Mouse (Mus musculus) C2C12 (cell line): ENCODE results near the gene Nav1. TPM values are rescaled to one million over a fixed set of nuclear protein-coding genes. Genes with fewer than 3 reads are reported as not detected.

Experiments used
- H3K27me3 ChIP-seq: one replicate; pipeline ENCODE4 v1.6.1; 2011; ENCODE audit not compliant: control insufficient read depth, insufficient read depth, insufficient read length
- H3K36me3 ChIP-seq: one replicate; pipeline ENCODE4 v1.6.1; 2011; ENCODE audit not compliant: control insufficient read depth, insufficient read depth
- H3K4me3 ChIP-seq: one replicate; pipeline ENCODE4 v1.5.1; 2011; ENCODE audit warnings: mild to moderate bottlenecking, control low read depth; ENCODE audit not compliant: poor library complexity, insufficient read depth, severe bottlenecking
- H3K79me2 ChIP-seq: one replicate; pipeline ENCODE4 v1.6.1; 2011; ENCODE audit not compliant: control insufficient read depth, insufficient read depth
- H3K79me3 ChIP-seq: one replicate; pipeline ENCODE4 v1.6.1; 2011; ENCODE audit warnings: low read depth, control low read depth
- H3ac ChIP-seq: one replicate; pipeline ENCODE3; 2011; ENCODE audit warnings: low read depth; ENCODE audit not compliant: control insufficient read depth, insufficient read length
- CEBPB ChIP-seq: IDR thresholded peaks from one replicate; pipeline ENCODE4 v1.6.1; 2011; ENCODE audit warnings: low read depth, mild to moderate bottlenecking, control low read depth, moderate library complexity
- CTCF ChIP-seq: IDR thresholded peaks from one replicate; pipeline ENCODE4 v1.5.1; 2011; ENCODE audit not compliant: control insufficient read depth, insufficient read depth, insufficient read length
- FOSL1 ChIP-seq: IDR thresholded peaks from one replicate; pipeline ENCODE4 v1.8.0; 2011; ENCODE audit warnings: mild to moderate bottlenecking, low read length; ENCODE audit not compliant: poor library complexity, insufficient read depth, severe bottlenecking
- MAX ChIP-seq: IDR thresholded peaks from one replicate; pipeline ENCODE4 v1.6.1; 2011; ENCODE audit warnings: mild to moderate bottlenecking, control low read depth
- MYOD1 ChIP-seq: IDR thresholded peaks from one replicate; pipeline ENCODE4 v1.6.1; 2011; ENCODE audit warnings: low read depth; ENCODE audit not compliant: control insufficient read depth, insufficient read length
- MYOG ChIP-seq: IDR thresholded peaks from one replicate; pipeline ENCODE4 v1.6.1; 2011; ENCODE audit not compliant: control insufficient read depth, insufficient read length; ENCODE audit errors: extremely low read depth
- USF1 ChIP-seq: IDR thresholded peaks from one replicate; pipeline ENCODE4 v1.6.1; 2011; ENCODE audit warnings: low read depth, mild to moderate bottlenecking, control low read depth, moderate library complexity
- polyA plus RNA-seq: library from polyadenylated mRNA; unstranded; fragments of >200 nt; fragmentation: generic; extraction: Trizol; gene quantifications from one replicate; pipeline ENCODE4 v1.2.1, GENCODE M21; 2012; ENCODE audit warnings: missing spikeins

Nav1 gene
- polyA plus RNA-seq, 1 experiment = 22.2 TPM

DNA sequence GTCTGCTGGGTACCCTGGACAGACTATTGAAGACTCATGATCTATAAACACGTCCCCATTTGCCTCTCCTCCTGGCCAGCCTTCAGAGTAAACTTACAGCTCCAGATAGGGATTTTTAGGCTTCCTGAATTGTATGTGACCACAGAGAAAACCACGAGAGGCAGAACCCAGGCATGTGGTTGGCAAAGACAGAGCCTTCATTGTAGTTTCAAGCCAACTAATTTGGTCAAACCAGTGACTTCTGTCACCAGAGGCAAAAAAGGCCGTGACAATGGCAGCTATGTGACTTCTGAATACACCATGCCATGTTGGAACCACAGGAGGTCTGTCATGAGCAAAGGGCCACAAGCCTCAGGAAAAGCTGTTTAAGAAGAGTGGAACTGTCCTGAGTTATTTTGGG lies 18.6 kb upstream of the Nav1 start:
- peaks cover 84% of the 10 kb centered on the region for H3K79me2 ChIP-seq
- TF ChIP-seq MYOG (no peak), CTCF (no peak), MYOD1 (no peak), MAX (no peak), USF1 (no peak), CEBPB (no peak), FOSL1 (no peak)
- H3ac ChIP-seq = no peak overlapping the region

DNA sequence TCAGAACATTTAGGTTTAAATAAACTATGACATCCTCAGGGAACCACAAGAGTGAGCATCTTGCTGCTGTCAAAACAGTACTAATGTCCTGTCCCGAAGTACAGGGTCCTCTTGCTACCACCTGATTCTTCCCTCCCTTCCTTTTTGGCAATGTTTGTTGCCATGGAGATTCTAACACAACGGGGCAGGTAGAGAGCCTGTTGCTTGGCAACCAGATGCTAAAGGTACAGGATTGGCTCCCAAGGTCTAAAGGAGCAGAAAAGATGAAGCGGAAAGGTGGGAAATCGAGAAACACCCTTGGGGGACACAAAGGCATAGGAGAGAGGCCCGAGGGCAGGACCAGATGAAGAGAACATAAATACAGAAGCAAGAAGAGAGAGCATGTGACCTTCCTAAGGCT lies 17.6 kb upstream of the Nav1 start:
- Histone ChIP-seq H3K27me3 (no peaks in the 10 kb centered on the region), H3K79me3 (peaks cover 16% of the 10 kb centered on the region)
- no peak for TF ChIP-seq MYOD1
- no peak for TF ChIP-seq USF1
- TF ChIP-seq CEBPB = no peak
- no peak for TF ChIP-seq MYOG
- TF ChIP-seq FOSL1 = no peak
- no peak for TF ChIP-seq CTCF
- no peak for TF ChIP-seq MAX

More for the DNA sequence above, 18.6 kb upstream of the Nav1 start:
- H3K27me3 ChIP-seq = no peaks in the 10 kb centered on the region
- H3K4me3 ChIP-seq = no peak overlapping the region
- H3K79me3 ChIP-seq = peaks cover 23% of the 10 kb centered on the region
- peaks cover 5% of the 10 kb centered on the region for H3K36me3 ChIP-seq

DNA sequence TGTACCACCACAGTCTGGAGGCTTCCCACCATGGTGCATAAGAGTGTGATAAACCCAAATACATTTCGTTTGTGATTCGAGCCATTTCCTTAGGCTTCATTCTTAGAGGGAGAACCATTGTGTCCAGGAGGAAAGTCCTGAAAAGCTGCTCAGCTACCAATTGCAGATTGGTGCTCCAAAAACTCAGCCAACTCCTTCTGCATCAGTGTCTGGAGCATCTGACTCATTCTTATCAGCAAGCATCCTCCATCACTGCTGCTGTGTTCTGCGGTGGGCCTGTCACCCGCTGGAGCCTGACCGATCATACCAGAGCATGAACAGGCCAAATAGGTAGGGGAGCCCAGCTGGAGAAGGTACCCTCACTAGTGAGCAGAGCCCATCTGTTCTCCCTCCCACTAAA lies 16.0 kb upstream of the Nav1 start:
- H3K36me3 ChIP-seq = peaks cover 14% of the 10 kb centered on the region
- peaks cover 15% of the 10 kb centered on the region for H3K79me3 ChIP-seq
- no peak overlapping the region for H3ac ChIP-seq
- H3K27me3 ChIP-seq = no peaks in the 10 kb centered on the region
- peaks cover 80% of the 10 kb centered on the region for H3K79me2 ChIP-seq
- H3K4me3 ChIP-seq = no peak overlapping the region
- TF ChIP-seq FOSL1 = peak; percentile 28
- no peak for TF ChIP-seq MYOG
- TF ChIP-seq MYOD1 = peak; percentile 10
- no peak for TF ChIP-seq USF1

More for the DNA sequence above, 17.6 kb upstream of the Nav1 start:
- H3K4me3 ChIP-seq = no peak overlapping the region
- H3ac ChIP-seq = no peak overlapping the region
- H3K79me2 ChIP-seq = peaks cover 80% of the 10 kb centered on the region
- peaks cover 5% of the 10 kb centered on the region for H3K36me3 ChIP-seq

DNA sequence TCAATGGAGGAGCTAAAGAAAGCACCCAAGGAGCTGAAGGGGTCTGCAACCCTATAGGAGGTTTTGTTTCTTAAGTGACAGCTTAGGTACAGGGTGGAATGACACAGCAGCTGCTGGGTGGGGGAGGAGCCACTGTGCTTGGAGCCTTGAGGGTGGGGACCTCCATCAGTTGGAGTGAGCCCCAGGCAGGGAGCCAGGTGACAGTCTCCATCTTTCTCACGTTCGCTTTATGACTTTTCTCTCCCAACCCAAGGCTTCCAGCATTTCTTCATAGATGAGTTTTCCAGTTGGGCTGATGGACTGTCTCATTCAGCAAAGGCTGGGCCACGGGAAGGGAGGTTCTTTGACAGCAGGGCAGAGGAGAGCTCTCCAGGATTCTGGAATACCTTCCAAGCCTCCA lies 14.2 kb upstream of the Nav1 start:
- Histone ChIP-seq H3K36me3 (peaks cover 16% of the 10 kb centered on the region), H3K79me2 (peaks cover 85% of the 10 kb centered on the region), H3K27me3 (no peaks in the 10 kb centered on the region), H3ac (no peak overlapping the region), H3K79me3 (peaks cover 26% of the 10 kb centered on the region), H3K4me3 (no peak overlapping the region)
- TF ChIP-seq MYOG = no peak

DNA sequence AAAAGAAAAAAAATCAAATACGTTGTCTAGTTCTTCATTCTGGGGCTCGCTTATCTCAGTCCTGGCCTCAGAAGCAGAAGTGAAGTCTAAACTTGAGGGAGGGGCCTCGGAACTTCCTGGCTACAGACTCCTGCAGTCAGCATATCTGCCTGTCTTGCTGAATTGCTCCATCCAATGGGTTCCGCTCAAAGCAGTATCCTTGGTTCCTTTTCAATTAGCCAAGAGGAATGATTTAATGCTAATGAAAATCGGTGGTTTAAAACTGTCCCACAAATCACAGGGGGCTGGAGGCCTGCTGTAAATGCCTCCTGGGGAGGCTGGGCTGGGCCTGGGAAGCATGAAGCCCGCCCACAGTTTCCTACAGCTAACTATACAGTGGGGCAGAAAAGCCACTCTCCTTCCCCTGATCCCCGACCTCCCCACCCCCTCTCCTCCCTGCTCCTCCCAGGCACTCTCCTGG lies 12.9 kb upstream of the Nav1 start:
- H3K27me3 ChIP-seq = no peaks in the 10 kb centered on the region
- peaks cover 16% of the 10 kb centered on the region for H3K36me3 ChIP-seq
- no peak for TF ChIP-seq MYOD1
- peak overlapping the region; percentile 9 for H3ac ChIP-seq
- H3K79me2 ChIP-seq = peaks cover 92% of the 10 kb centered on the region
- H3K79me3 ChIP-seq = peaks cover 32% of the 10 kb centered on the region
- H3K4me3 ChIP-seq = no peak overlapping the region

DNA sequence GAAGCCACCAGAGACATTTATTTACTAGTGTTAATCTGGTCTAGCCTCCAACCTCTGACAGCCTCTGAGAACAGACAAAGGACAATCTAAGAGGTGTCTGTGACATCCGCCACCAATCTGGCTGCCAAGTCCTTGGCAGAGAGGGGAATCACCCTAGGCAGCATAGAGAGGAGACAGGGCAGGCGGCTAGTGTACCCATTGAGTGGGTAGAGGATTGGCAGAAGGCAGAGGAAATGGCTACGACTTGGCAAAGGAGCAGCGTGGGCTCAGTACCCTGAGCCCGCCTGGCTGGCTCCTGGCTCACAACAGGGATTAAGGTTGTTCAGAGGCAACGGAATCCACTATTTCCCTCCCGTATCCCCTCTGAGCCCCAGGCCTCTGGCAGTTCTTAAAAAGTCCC lies 12.0 kb upstream of the Nav1 start:
- TF ChIP-seq MYOG = no peak
- TF ChIP-seq MAX = no peak
- no peak for TF ChIP-seq CTCF
- TF ChIP-seq MYOD1 = no peak
- no peak for TF ChIP-seq CEBPB
- no peak for TF ChIP-seq USF1
- TF ChIP-seq FOSL1 = no peak
- Histone ChIP-seq H3K79me3 (peaks cover 33% of the 10 kb centered on the region), H3K27me3 (no peaks in the 10 kb centered on the region), H3ac (no peak overlapping the region), H3K79me2 (peaks cover 92% of the 10 kb centered on the region), H3K36me3 (peaks cover 16% of the 10 kb centered on the region), H3K4me3 (no peak overlapping the region)
